ENCODE assay signal across 13 mouse cellular contexts in the genomic region with DNA sequence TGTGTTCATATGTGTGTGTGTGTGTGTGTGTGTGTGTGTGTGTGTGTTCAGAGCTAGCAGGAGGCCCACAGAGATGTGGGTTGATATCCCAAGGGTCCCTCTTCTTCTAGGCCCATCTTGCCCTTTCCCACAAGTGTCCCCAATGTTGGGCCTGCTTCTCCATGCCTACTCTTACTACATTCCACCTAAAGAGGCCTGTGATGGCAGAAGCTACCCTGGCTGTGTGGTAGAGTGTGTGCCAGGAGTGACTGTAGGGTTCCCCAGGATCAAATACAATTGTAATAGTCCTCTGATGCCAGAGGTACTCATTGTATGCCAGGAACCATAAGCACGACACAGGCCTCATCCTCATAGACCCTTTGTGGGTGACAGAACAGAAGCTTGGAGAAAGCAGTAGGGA. TPM values are rescaled to one million over a fixed set of nuclear protein-coding genes. Genes with fewer than 3 reads are reported as not detected.
A peak's percentile ranks its signal among the peaks of the same experiment; 100 is the strongest.
DNase-seq lines count a peak whose midpoint lies in the region; ATAC-seq and TF ChIP-seq lines count a peak whose summit lies in the region.
"Had no signal": no experiment of that assay in that cellular context is flagged by ENCODE, and none has a peak within 500 bp of the region (broad histone marks: within the 10 kb centered on the region; RNA-seq: fewer than 3 reads in every experiment).

No protein-coding gene starts in this region.

- no peak for TF ChIP-seq CTCF in stomach, postnatal 0 days (IDR thresholded peaks at IDR 0.05; ENCODE audit: low read depth)

- intact Hi-C loops in left cerebral cortex, postnatal 36 days (cut with DNase I): no loop called here

- H3K4me1 ChIP-seq in forebrain, embryonic 11.5 days (replicated peaks; ENCODE audit: control insufficient read depth, insufficient read depth, low read length): peaks cover 18% of the 10 kb centered on the region; the same call in 1 of the 2 replicates
- peaks cover 25% of the 10 kb centered on the region for H3K4me1 ChIP-seq in forebrain, embryonic 14.5 days (ENCODE audit: control insufficient read depth, insufficient read depth, low read length)
- H3K4me1 ChIP-seq in kidney, embryonic 15.5 days: peaks cover 63% of the 10 kb centered on the region
- H3K4me1 ChIP-seq in stomach, embryonic 15.5 days: peaks cover 36% of the 10 kb centered on the region
- peaks cover 7% of the 10 kb centered on the region; the same call in 1 of the 2 replicates for H3K4me1 ChIP-seq in stomach, postnatal 0 days (replicated peaks; ENCODE audit: control insufficient read depth, insufficient read depth)

- ATAC-seq in forebrain, embryonic 11.5 days (replicated peaks; ENCODE audit: low FRiP score): no peak
- no peak for ATAC-seq in forebrain, embryonic 14.5 days
- no peak for ATAC-seq in kidney, embryonic 15.5 days (replicated peaks; ENCODE audit: low FRiP score)
- no peak for ATAC-seq in stomach, embryonic 15.5 days (ENCODE audit: insufficient read depth, low FRiP score, low read depth)
- ATAC-seq in stomach, postnatal 0 days (ENCODE audit: low FRiP score, low TSS enrichment): no peak
- ATAC-seq: forebrain, postnatal 0 days had no signal

- no peak overlapping the region for H3K27ac ChIP-seq in forebrain, embryonic 11.5 days (ENCODE audit: low read depth, low read length)
- H3K27ac ChIP-seq in forebrain, embryonic 14.5 days (ENCODE audit: low read depth, low read length): no peak overlapping the region
- peak overlapping the region; percentile 96 for H3K27ac ChIP-seq in kidney, embryonic 15.5 days
- 0 out of 2 replicates have a peak overlapping the region, but pooled peaks have one; percentile 41 for H3K27ac ChIP-seq in stomach, embryonic 15.5 days
- H3K27ac ChIP-seq in stomach, postnatal 0 days (replicated peaks): no peak overlapping the region

- H3K27me3 ChIP-seq in forebrain, embryonic 11.5 days (ENCODE audit: control insufficient read depth, insufficient read depth, low read length): no peaks in the 10 kb centered on the region
- H3K27me3 ChIP-seq in forebrain, embryonic 14.5 days (replicated peaks; ENCODE audit: control insufficient read depth, insufficient read depth, low read length): no peaks in the 10 kb centered on the region
- H3K27me3 ChIP-seq in kidney, embryonic 15.5 days: no peaks in the 10 kb centered on the region
- H3K27me3 ChIP-seq in stomach, embryonic 15.5 days (replicated peaks): no peaks in the 10 kb centered on the region
- H3K27me3 ChIP-seq in stomach, postnatal 0 days (ENCODE audit: control insufficient read depth, insufficient read depth, low read length): no peaks in the 10 kb centered on the region

- WGBS in forebrain, embryonic 11.5 days: 85% methylated on average over 1 of the region's 1 CpGs
- WGBS in forebrain, embryonic 14.5 days: 89% methylated on average over 1 of the region's 1 CpGs
- WGBS in kidney, embryonic 15.5 days: 94% methylated on average over 1 of the region's 1 CpGs
- 94% methylated on average over 1 of the region's 1 CpGs for WGBS in stomach, embryonic 15.5 days
- WGBS in stomach, postnatal 0 days: 86% methylated on average over 1 of the region's 1 CpGs

- no peaks in the 10 kb centered on the region for H3K9me3 ChIP-seq in forebrain, embryonic 11.5 days (ENCODE audit: control insufficient read depth, low read length)
- no peaks in the 10 kb centered on the region for H3K9me3 ChIP-seq in forebrain, embryonic 14.5 days (replicated peaks; ENCODE audit: control insufficient read depth, low read length)
- no peaks in the 10 kb centered on the region for H3K9me3 ChIP-seq in kidney, embryonic 15.5 days (replicated peaks)
- no peaks in the 10 kb centered on the region for H3K9me3 ChIP-seq in stomach, embryonic 15.5 days
- no peaks in the 10 kb centered on the region for H3K9me3 ChIP-seq in stomach, postnatal 0 days (ENCODE audit: control insufficient read depth, low read length)

- H3K9ac ChIP-seq in forebrain, embryonic 11.5 days (ENCODE audit: low read length): no peak overlapping the region
- no peak overlapping the region for H3K9ac ChIP-seq in forebrain, embryonic 14.5 days (ENCODE audit: low read length)
- no peak overlapping the region for H3K9ac ChIP-seq in kidney, embryonic 15.5 days
- H3K9ac ChIP-seq in stomach, embryonic 15.5 days: no peak overlapping the region
- H3K9ac ChIP-seq in stomach, postnatal 0 days (ENCODE audit: low read length): no peak overlapping the region
- H3K9ac ChIP-seq: forebrain, postnatal 0 days had no signal

- peak; percentile 44 for DNase-seq in forebrain, embryonic 11.5 days (ENCODE audit: low spot score)
- DNase-seq in forebrain, embryonic 14.5 days (ENCODE audit: low spot score): no peak
- DNase-seq in kidney, adult 18-20 months: no peak
- DNase-seq in stomach, postnatal 0 days (ENCODE audit: low spot score): no peak
- no peak for DNase-seq in natural killer cell, adult 2 months (ENCODE audit: low spot score in 2 of 2)
- DNase-seq in left cerebral cortex, postnatal 36 days (ENCODE audit: low spot score in 2 of 2): no peak
- DNase-seq: B cell, adult 2 months; forebrain, postnatal 0 days; gastrocnemius, postnatal 10 days; layer of hippocampus, postnatal 36 days; lung, postnatal 36 days had no signal

- no peak overlapping the region for H3K4me2 ChIP-seq in forebrain, embryonic 11.5 days (ENCODE audit: low read depth, low read length, severe bottlenecking)
- no peak overlapping the region for H3K4me2 ChIP-seq in forebrain, embryonic 14.5 days (ENCODE audit: low read length)
- no peak overlapping the region for H3K4me2 ChIP-seq in kidney, embryonic 15.5 days
- H3K4me2 ChIP-seq in stomach, embryonic 15.5 days: no peak overlapping the region
- no peak overlapping the region for H3K4me2 ChIP-seq in stomach, postnatal 0 days (replicated peaks; ENCODE audit: low read depth)

- no peak overlapping the region for H3K4me3 ChIP-seq in forebrain, embryonic 11.5 days (ENCODE audit: low read depth, low read length)
- H3K4me3 ChIP-seq in forebrain, embryonic 14.5 days (ENCODE audit: low read depth, low read length): no peak overlapping the region
- H3K4me3 ChIP-seq in kidney, embryonic 15.5 days (replicated peaks): no peak overlapping the region
- no peak overlapping the region for H3K4me3 ChIP-seq in stomach, embryonic 15.5 days (replicated peaks)
- no peak overlapping the region for H3K4me3 ChIP-seq in stomach, postnatal 0 days (ENCODE audit: low read depth, low read length)

- no peak for TF ChIP-seq EP300 in stomach, postnatal 0 days (optimal IDR thresholded peaks at IDR 0.05)

- H3K36me3 ChIP-seq in forebrain, embryonic 11.5 days (ENCODE audit: control insufficient read depth, insufficient read depth, low read length): no peaks in the 10 kb centered on the region
- H3K36me3 ChIP-seq in forebrain, embryonic 14.5 days (ENCODE audit: control insufficient read depth, insufficient read depth, low read length): no peaks in the 10 kb centered on the region; the same call in 1 of the 2 replicates
- H3K36me3 ChIP-seq in kidney, embryonic 15.5 days: no peaks in the 10 kb centered on the region
- no peaks in the 10 kb centered on the region for H3K36me3 ChIP-seq in stomach, embryonic 15.5 days
- H3K36me3 ChIP-seq in stomach, postnatal 0 days (ENCODE audit: control insufficient read depth, insufficient read depth, low read length): no peaks in the 10 kb centered on the region

RNA-seq across cellular contexts. Expression of a gene that starts 1.9 kb away (rescaled TPM):
- 61.1 and 63.3 TPM in 2 replicates for polyA plus RNA-seq in forebrain, embryonic 11.5 days (2014; fragmentation: Nextera tagmentation; extraction: Ambion mirVana)
- polyA plus RNA-seq in forebrain, embryonic 14.5 days (2014; fragmentation: Nextera tagmentation; extraction: Ambion mirVana): 56.0 and 63.6 TPM in 2 replicates
- polyA plus RNA-seq in kidney, embryonic 15.5 days (2015; fragmentation: Nextera tagmentation; extraction: Ambion mirVana): 39.6 and 44.4 TPM in 2 replicates
- 34.6 and 35.8 TPM in 2 replicates for polyA plus RNA-seq in stomach, embryonic 15.5 days (2015; fragmentation: Nextera tagmentation; extraction: Ambion mirVana)
- polyA plus RNA-seq in stomach, postnatal 0 days (2015; fragmentation: Nextera tagmentation; extraction: Ambion mirVana): 20.4 and 20.9 TPM in 2 replicates
- total RNA-seq in left cerebral cortex, postnatal 36 days (2021): 10 to 100 TPM; 44.4 to 58.4 TPM

RNA-seq across cellular contexts. Expression of a gene that starts 19.0 kb away (rescaled TPM):
- 0.05 and 0.19 TPM in 2 replicates for polyA plus RNA-seq in forebrain, embryonic 11.5 days (2014; fragmentation: Nextera tagmentation; extraction: Ambion mirVana)
- polyA plus RNA-seq in forebrain, embryonic 14.5 days (2014; fragmentation: Nextera tagmentation; extraction: Ambion mirVana): 0.11 and 0.17 TPM in 2 replicates
- polyA plus RNA-seq in kidney, embryonic 15.5 days (2015; fragmentation: Nextera tagmentation; extraction: Ambion mirVana): 0.04 TPM in 1 of 2 replicates, not detected in the other
- 0.57 and 0.61 TPM in 2 replicates for polyA plus RNA-seq in stomach, embryonic 15.5 days (2015; fragmentation: Nextera tagmentation; extraction: Ambion mirVana)
- 0.21 and 0.40 TPM in 2 replicates for polyA plus RNA-seq in stomach, postnatal 0 days (2015; fragmentation: Nextera tagmentation; extraction: Ambion mirVana)
- total RNA-seq in left cerebral cortex, postnatal 36 days (2021): 1 to 10 TPM; 1.3 to 3.5 TPM

RNA-seq across cellular contexts. Expression of a gene that starts 38.5 kb away (rescaled TPM):
- 38.2 and 40.2 TPM in 2 replicates for polyA plus RNA-seq in forebrain, embryonic 11.5 days (2014; fragmentation: Nextera tagmentation; extraction: Ambion mirVana)
- 28.8 and 33.1 TPM in 2 replicates for polyA plus RNA-seq in forebrain, embryonic 14.5 days (2014; fragmentation: Nextera tagmentation; extraction: Ambion mirVana)
- polyA plus RNA-seq in kidney, embryonic 15.5 days (2015; fragmentation: Nextera tagmentation; extraction: Ambion mirVana): 29.8 and 31.9 TPM in 2 replicates
- polyA plus RNA-seq in stomach, embryonic 15.5 days (2015; fragmentation: Nextera tagmentation; extraction: Ambion mirVana): 22.2 and 25.1 TPM in 2 replicates
- polyA plus RNA-seq in stomach, postnatal 0 days (2015; fragmentation: Nextera tagmentation; extraction: Ambion mirVana): 15.1 and 16.6 TPM in 2 replicates
- 10 to 100 TPM; 27.5 to 28.7 TPM for total RNA-seq in left cerebral cortex, postnatal 36 days (2021)

RNA-seq across cellular contexts. Expression of a gene that starts 47.3 kb away (rescaled TPM):
- 0.96 and 1.8 TPM in 2 replicates for polyA plus RNA-seq in forebrain, embryonic 11.5 days (2014; fragmentation: Nextera tagmentation; extraction: Ambion mirVana)
- 0.22 and 1.1 TPM in 2 replicates for polyA plus RNA-seq in forebrain, embryonic 14.5 days (2014; fragmentation: Nextera tagmentation; extraction: Ambion mirVana)
- polyA plus RNA-seq in kidney, embryonic 15.5 days (2015; fragmentation: Nextera tagmentation; extraction: Ambion mirVana): 1.1 and 1.7 TPM in 2 replicates
- polyA plus RNA-seq in stomach, embryonic 15.5 days (2015; fragmentation: Nextera tagmentation; extraction: Ambion mirVana): 1.6 and 1.8 TPM in 2 replicates
- 0.51 and 0.55 TPM in 2 replicates for polyA plus RNA-seq in stomach, postnatal 0 days (2015; fragmentation: Nextera tagmentation; extraction: Ambion mirVana)
- 1 to 10 TPM; 2.1 to 2.7 TPM for total RNA-seq in left cerebral cortex, postnatal 36 days (2021)

Comparison
In these comparisons a context has a peak if more than half of its experiments do, and no peak if none do; other contexts are left out.
1. H3K27ac ChIP-seq: peak in kidney, embryonic 15.5 days (single experiment) and stomach, embryonic 15.5 days (single experiment); none in forebrain, embryonic 11.5 days (single experiment), forebrain, embryonic 14.5 days (single experiment) and stomach, postnatal 0 days (single experiment).